Mouse (Mus musculus) Patski (cell line): ENCODE results near the gene Gas1. TPM values are rescaled to one million over a fixed set of nuclear protein-coding genes. Genes with fewer than 3 reads are reported as not detected.

ENCODE experiments used
- ATAC-seq: fragments of 100-300 bp; one replicate; pipeline ENCODE4 v1.8.0; 2021
- CTCF ChIA-PET: fragments of 350-600 bp; sonication (Branson Sonifier 250); formaldehyde crosslinking; loops from one replicate; lab custom pipeline; 2022; ENCODE audit warnings: inconsistent platforms; lab: Charles Lee
- POLR2A ChIA-PET: fragments of 350-600 bp; sonication (Branson Sonifier 250); formaldehyde crosslinking; loops from one replicate; lab custom pipeline; 2022; ENCODE audit warnings: antibody characterized with exemption, inconsistent platforms; lab: Charles Lee
- DNase-seq: peaks from one replicate; pipeline ENCODE4 v3.0.0-alpha.2; 2011; ENCODE audit warnings: low read depth, low spot score
- H3K27me3 ChIP-seq: fragments of 371-371 bp; one replicate; pipeline ENCODE4 v1.5.1; 2021
- CTCF ChIP-seq: fragments of 100-300 bp; IDR thresholded peaks from one replicate; pipeline ENCODE4 v1.5.1; 2021
- in situ Hi-C: fragments of 300-500 bp; cut with MboI; formaldehyde crosslinking; loops from 3 replicates; pipeline ENCODE4 v1.11.1; 2018; ENCODE audit warnings: low pct_unique_long_range_greater_than_20kb, mixed read lengths
- polyA plus RNA-seq: library from polyadenylated mRNA; unstranded; gene quantifications from one replicate; pipeline ENCODE4 v1.2.3, GENCODE M21; 2021

Gene Gas1
- polyA plus RNA-seq, 1 experiment from 2014 or later = 578 TPM

- no peaks in the 10 kb centered on the region for H3K27me3 ChIP-seq
- CTCF ChIA-PET = no interaction called here
- DNase-seq = no peak
- in situ Hi-C loops = loop anchor here (25.0 kb wide), 1 partner anchor 547 kb away; no protein-coding TSS in a partner anchor
- TF ChIP-seq CTCF = no peak
- POLR2A ChIA-PET = no interaction called here
- no peak for ATAC-seq
These were observed 12.8 kb upstream of the Gas1 start for GRCm38 (mm10) chr13:60189923-60190322.

GRCm38 (mm10) chr13:60188952-60189351, 11.8 kb upstream of the Gas1 start:
- H3K27me3 ChIP-seq = no peaks in the 10 kb centered on the region
- ChIA-PET CTCF (interaction anchor here (0.7 kb wide), 1 partner anchor 10 kb away, joined by 4 read pairs; no protein-coding TSS in a partner anchor), POLR2A (no interaction called here)
- ATAC-seq (no peak), DNase-seq (no peak)
- in situ Hi-C loops = loop anchor here (25.0 kb wide), 1 partner anchor 548 kb away; no protein-coding TSS in a partner anchor
- TF ChIP-seq CTCF = no peak

- ChIA-PET CTCF (no interaction called here), POLR2A (no interaction called here)
- DNase-seq (no peak), ATAC-seq (no peak)
- in situ Hi-C loops = loop anchor here (25.0 kb wide), 1 partner anchor 550 kb away; no protein-coding TSS in a partner anchor
- no peaks in the 10 kb centered on the region for H3K27me3 ChIP-seq
- TF ChIP-seq CTCF = no peak
These were observed 10.1 kb upstream of the Gas1 start for GRCm38 (mm10) chr13:60187276-60187675.

- in situ Hi-C loops = loop anchor here (25.0 kb wide), 1 partner anchor 555 kb away; no protein-coding TSS in a partner anchor
- CTCF ChIA-PET = interaction anchor here (1.0 kb wide), 1 partner anchor 9 kb away, joined by 3 read pairs; no protein-coding TSS in a partner anchor
- no peak for DNase-seq
These were observed 5.2 kb upstream of the Gas1 start for GRCm38 (mm10) chr13:60182346-60182745.

GRCm38 (mm10) chr13:60179641-60180040, 2.5 kb upstream of the Gas1 start:
- no peak for ATAC-seq
- no peak for DNase-seq
- TF ChIP-seq CTCF = no peak
- in situ Hi-C loops = loop anchor here (5.0 to 25.0 kb wide), 2 partner anchors 288 to 558 kb away; no protein-coding TSS in a partner anchor
- ChIA-PET POLR2A (no interaction called here), CTCF (interaction anchor here (0.9 to 1.6 kb wide), 5 partner anchors 9 to 191 kb away, joined by 3 to 7 read pairs (median 4); no protein-coding TSS in a partner anchor)
- H3K27me3 ChIP-seq = no peaks in the 10 kb centered on the region

More at GRCm38 (mm10) chr13:60182346-60182745, 5.2 kb upstream of the Gas1 start:
- no peak for TF ChIP-seq CTCF
- ATAC-seq = no peak
- POLR2A ChIA-PET = no interaction called here
- H3K27me3 ChIP-seq = no peaks in the 10 kb centered on the region

- TF ChIP-seq CTCF = no peak
- ChIA-PET POLR2A (interaction anchor here (0.7 to 4.0 kb wide), 4 partner anchors 112 to 287 kb away, joined by 3 to 33 read pairs (median 4); no protein-coding TSS in a partner anchor), CTCF (interaction anchor here (0.6 to 2.5 kb wide), 17 partner anchors 10 to 319 kb away, joined by 3 to 13 read pairs (median 3); no protein-coding TSS in a partner anchor)
- DNase-seq (no peak), ATAC-seq (no peak)
- no peaks in the 10 kb centered on the region for H3K27me3 ChIP-seq
- in situ Hi-C loops = loop anchor here (5.0 to 25.0 kb wide), 2 partner anchors 289 to 559 kb away; no protein-coding TSS in a partner anchor
These were observed 1.3 kb upstream of the Gas1 start for GRCm38 (mm10) chr13:60178416-60178815.

GRCm38 (mm10) chr13:60177797-60178110, 589 bp upstream of the Gas1 start:
- ATAC-seq (no peak), DNase-seq (no peak)
- CTCF ChIA-PET = interaction anchor here (0.8 to 2.5 kb wide), 6 partner anchors 117 to 290 kb away, joined by 3 to 13 read pairs (median 3); no protein-coding TSS in a partner anchor
- H3K27me3 ChIP-seq = no peaks in the 10 kb centered on the region
- TF ChIP-seq CTCF = no peak
- in situ Hi-C loops = loop anchor here (5.0 to 25.0 kb wide), 2 partner anchors 290 to 560 kb away; no protein-coding TSS in a partner anchor
- POLR2A ChIA-PET = interaction anchor here (0.8 to 4.0 kb wide), 8 partner anchors 96 to 288 kb away, joined by 3 to 33 read pairs (median 4); no protein-coding TSS in a partner anchor

GRCm38 (mm10) chr13:60176776-60177105, 424 bp downstream of the Gas1 start:
- ATAC-seq = peak; percentile 5
- DNase-seq = no peak
- ChIA-PET POLR2A (interaction anchor here (0.7 to 4.0 kb wide), 21 partner anchors 66 to 289 kb away, joined by 3 to 33 read pairs (median 4); no protein-coding TSS in a partner anchor), CTCF (interaction anchor here (0.8 to 2.5 kb wide), 4 partner anchors 131 to 291 kb away, joined by 3 to 13 read pairs (median 3); no protein-coding TSS in a partner anchor)
- no peak for TF ChIP-seq CTCF
- no peaks in the 10 kb centered on the region for H3K27me3 ChIP-seq
- in situ Hi-C loops = loop anchor here (5.0 to 25.0 kb wide), 2 partner anchors 291 to 561 kb away; no protein-coding TSS in a partner anchor

GRCm38 (mm10) chr13:60176136-60176775, 909 bp downstream of the Gas1 start:
- in situ Hi-C loops = loop anchor here (5.0 to 25.0 kb wide), 2 partner anchors 291 to 561 kb away; no protein-coding TSS in a partner anchor
- DNase-seq = no peak
- POLR2A ChIA-PET = interaction anchor here (0.7 to 4.0 kb wide), 21 partner anchors 65 to 289 kb away, joined by 3 to 33 read pairs (median 4); no protein-coding TSS in a partner anchor
- no peaks in the 10 kb centered on the region for H3K27me3 ChIP-seq
- TF ChIP-seq CTCF = no peak
- ATAC-seq = peak; percentile 0
- CTCF ChIA-PET = interaction anchor here (1.4 kb wide), 1 partner anchor 233 kb away, joined by 5 read pairs; no protein-coding TSS in a partner anchor

GRCm38 (mm10) chr13:60175490-60176135, 1.6 kb downstream of the Gas1 start:
- DNase-seq (no peak), ATAC-seq (no peak)
- CTCF ChIA-PET = interaction anchor here (1.2 to 1.4 kb wide), 2 partner anchors 106 to 233 kb away, joined by 5 read pairs; no protein-coding TSS in a partner anchor
- no peaks in the 10 kb centered on the region for H3K27me3 ChIP-seq
- no peak for TF ChIP-seq CTCF
- POLR2A ChIA-PET = interaction anchor here (0.7 to 4.0 kb wide), 16 partner anchors 107 to 299 kb away, joined by 3 to 33 read pairs (median 4); no protein-coding TSS in a partner anchor
- in situ Hi-C loops = loop anchor here (5.0 to 25.0 kb wide), 2 partner anchors 292 to 562 kb away; no protein-coding TSS in a partner anchor
